Mouse (Mus musculus): ENCODE results near the gene 2310033P09Rik. TPM values are rescaled to one million over a fixed set of nuclear protein-coding genes. Genes with fewer than 3 reads are reported as not detected.

The 2310033P09Rik gene
- total RNA-seq, 2 experiments from 2014 or later: 24.0 to 25.2 TPM

GRCm38 (mm10) chr11:59230144-59230760, 22.1 kb downstream of the 2310033P09Rik start:
- peak in 1 of 2 experiments; percentile 48 for DNase-seq

- no peak for DNase-seq
These were observed 24.7 kb downstream of the 2310033P09Rik start for GRCm38 (mm10) chr11:59232797-59233196.

- DNase-seq: peak; percentile 56 to 60
These were observed 30.7 kb downstream of the 2310033P09Rik start for GRCm38 (mm10) chr11:59238525-59239427.

- DNase-seq: no peak
These were observed 31.3 kb downstream of the 2310033P09Rik start for GRCm38 (mm10) chr11:59239428-59239785.

- DNase-seq: no peak
These were observed 31.7 kb downstream of the 2310033P09Rik start for GRCm38 (mm10) chr11:59239796-59240195.

- DNase-seq: no peak
These were observed 33.7 kb downstream of the 2310033P09Rik start for GRCm38 (mm10) chr11:59241841-59242240.

- DNase-seq: no peak
These were observed 35.7 kb downstream of the 2310033P09Rik start for GRCm38 (mm10) chr11:59243856-59244255.

- no peak for DNase-seq
These were observed 40.0 kb downstream of the 2310033P09Rik start for GRCm38 (mm10) chr11:59248101-59248500.

GRCm38 (mm10) chr11:59259647-59260046, 51.5 kb downstream of the 2310033P09Rik start:
- no peak for DNase-seq

Other genes starting within 250 kb of the 2310033P09Rik start
- 10 to 100 TPM; 28.8 to 29.3 TPM for gene Trim11, start 230.2 kb upstream of the 2310033P09Rik start, total RNA-seq (2021)
- gene Obscn, start 71.9 kb upstream of the 2310033P09Rik start, total RNA-seq (2021): 1 to 10 TPM; 1.2 to 1.7 TPM
- gene Iba57, start 44.6 kb upstream of the 2310033P09Rik start, total RNA-seq (2021): 1 to 10 TPM; 8.5 to 8.6 TPM
- gene Gjc2, start 25.1 kb upstream of the 2310033P09Rik start, total RNA-seq (2021): 10 to 100 TPM; 15.7 to 16.9 TPM
- 100 to 1,000 TPM; 127 to 155 TPM for gene Guk1, start 16.1 kb upstream of the 2310033P09Rik start, total RNA-seq (2021)
- gene Mrpl55, start 5.8 kb upstream of the 2310033P09Rik start, total RNA-seq (2021): 10 to 100 TPM; 33.2 to 38.3 TPM
- 100 to 1,000 TPM; 489 to 533 TPM for gene Arf1, start 19.9 kb downstream of the 2310033P09Rik start, total RNA-seq (2021)
- not detected for gene Wnt3a, start 82.4 kb downstream of the 2310033P09Rik start, total RNA-seq (2021)
- 1 to 10 TPM; 3.1 to 3.6 TPM for gene Wnt9a, start 98.6 kb downstream of the 2310033P09Rik start, total RNA-seq (2021)
- not detected for gene Prss38, start 167.3 kb downstream of the 2310033P09Rik start, total RNA-seq (2021)
- 10 to 100 TPM; 25.2 to 25.9 TPM for gene Jmjd4, start 241.7 kb downstream of the 2310033P09Rik start, total RNA-seq (2021)
- gene Snap47, start 242.9 kb downstream of the 2310033P09Rik start, total RNA-seq (2021): 100 to 1,000 TPM; 342 to 359 TPM